Mouse (Mus musculus): ENCODE measurements around the gene Plekhs1. TPM values are rescaled to one million over a fixed set of nuclear protein-coding genes. Genes with fewer than 3 reads are reported as not detected.

The Plekhs1 gene
- total and polyA plus RNA-seq, 3 experiments, result 0.04 to 0.18 TPM; not detected in 1

DNA sequence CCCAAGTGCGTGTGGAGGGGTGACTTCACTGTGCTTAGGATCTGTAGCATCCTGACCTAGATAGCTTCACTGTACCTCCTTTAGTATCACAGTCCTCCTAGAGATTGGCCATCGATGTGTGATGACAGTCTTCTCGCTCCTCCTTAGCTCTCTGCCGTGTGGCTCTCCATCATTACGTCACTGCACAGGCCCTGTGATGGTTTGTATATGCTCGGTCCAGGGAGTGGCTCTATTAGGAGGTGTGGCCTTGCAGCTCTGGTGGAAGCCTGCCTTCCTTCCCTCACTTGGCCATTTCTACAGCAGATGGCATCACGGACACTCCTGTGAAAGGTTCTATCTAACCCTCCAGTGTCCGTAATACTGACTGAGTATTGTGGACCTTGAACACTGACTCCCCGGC lies 74.3 kb downstream of the Plekhs1 start:
- WGBS, result 90% methylated on average over 9 of the region's 9 CpGs
- no peak for TF ChIP-seq EP300 (IDR thresholded peaks at IDR 0.05; ENCODE audit: insufficient read depth, low read depth, low read length)
- no peak for TF ChIP-seq CTCF (IDR thresholded peaks at IDR 0.05)
- no peak for TF ChIP-seq POLR2A (IDR thresholded peaks at IDR 0.05; ENCODE audit: insufficient read depth, low read depth, low read length)
- Histone ChIP-seq H3K36me3 (ENCODE audit: control insufficient read depth, insufficient read depth, low read length) (no peaks in the 10 kb centered on the region), H3K9ac (ENCODE audit: low read depth, low read length) (no peak overlapping the region), H3K79me2 (replicated peaks; ENCODE audit: control insufficient read depth, insufficient read depth, low read length) (no peaks in the 10 kb centered on the region), H3K27me3 (ENCODE audit: control insufficient read depth, insufficient read depth, low read length) (no peaks in the 10 kb centered on the region), H3K4me1 (ENCODE audit: control insufficient read depth, insufficient read depth, low read length) (peaks cover 6% of the 10 kb centered on the region), H3K4me3 (no peak overlapping the region), H3K27ac (no peak overlapping the region)
- no peak for DNase-seq
- intact Hi-C loops (cut with DNase I), result no loop called here

Other genes starting within 250 kb of the Plekhs1 start
- gene Habp2, start 174.5 kb upstream of the Plekhs1 start, total RNA-seq (2021), result not detected
- 0.23 TPM in 1 of 2 replicates, not detected in the other for gene Habp2, start 174.5 kb upstream of the Plekhs1 start, polyA plus RNA-seq (2012; rRNA removed)
- 100 to 1,000 TPM; 307 to 420 TPM for gene Nrap, start 71.6 kb upstream of the Plekhs1 start, total RNA-seq (2021)
- 135 and 161 TPM in 2 replicates for gene Nrap, start 71.6 kb upstream of the Plekhs1 start, polyA plus RNA-seq (2012; rRNA removed)
- gene Casp7, start 64.5 kb upstream of the Plekhs1 start, total RNA-seq (2021), result 10 to 100 TPM; 11.7 to 12.5 TPM
- gene Casp7, start 64.5 kb upstream of the Plekhs1 start, polyA plus RNA-seq (2012; rRNA removed), result 9.2 and 12.6 TPM in 2 replicates
- 10 to 100 TPM in 1 of 2 experiments, 1 to 10 TPM in 1; 9.2 to 10.8 TPM for gene Dclre1a, start 86.6 kb downstream of the Plekhs1 start, total RNA-seq (2021)
- gene Dclre1a, start 86.6 kb downstream of the Plekhs1 start, polyA plus RNA-seq (2012; rRNA removed), result 3.3 and 8.5 TPM in 2 replicates
- gene Nhlrc2, start 86.6 kb downstream of the Plekhs1 start, total RNA-seq (2021), result 10 to 100 TPM; 26.9 to 28.0 TPM
- 7.1 and 14.3 TPM in 2 replicates for gene Nhlrc2, start 86.6 kb downstream of the Plekhs1 start, polyA plus RNA-seq (2012; rRNA removed)

All from heart, adult 2 months (tissue).